8 mouse cellular contexts compared by ENCODE assay signal in the genomic region with DNA sequence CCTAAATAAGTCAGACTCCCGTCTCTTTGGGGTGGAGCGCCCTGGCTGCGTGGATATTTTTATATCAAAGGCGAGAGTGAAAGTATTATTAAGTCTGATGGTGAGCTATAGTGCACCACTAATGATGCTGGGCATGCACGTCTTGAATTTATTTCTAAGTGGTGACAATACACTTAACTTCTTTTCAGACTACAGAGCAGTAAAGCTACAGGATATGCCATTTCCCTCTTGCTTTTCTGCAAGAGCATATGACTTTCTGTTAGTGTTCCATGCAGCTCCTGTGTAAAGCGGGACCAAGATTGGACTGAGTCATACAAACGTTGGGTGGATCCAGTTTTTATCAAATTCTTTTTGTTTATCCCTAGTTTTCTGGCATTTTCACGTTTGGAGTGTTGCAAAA. TPM values are rescaled to one million over a fixed set of nuclear protein-coding genes. Genes with fewer than 3 reads are reported as not detected.
DNase-seq lines count a peak whose midpoint lies in the region; ATAC-seq and TF ChIP-seq lines count a peak whose summit lies in the region.

No protein-coding gene starts in this region.

- H3K36me3 ChIP-seq in lung, embryonic 15.5 days: peaks cover 9% of the 10 kb centered on the region
- H3K36me3 ChIP-seq in heart, embryonic 16.5 days (ENCODE audit: control insufficient read depth, insufficient read depth): peaks cover 7% of the 10 kb centered on the region
- peaks cover 30% of the 10 kb centered on the region for H3K36me3 ChIP-seq in liver, embryonic 15.5 days (replicated peaks)
- H3K36me3 ChIP-seq in stomach, postnatal 0 days (ENCODE audit: control insufficient read depth, insufficient read depth, low read length): no peaks in the 10 kb centered on the region

- peak overlapping the region; percentile 23 for H3K9ac ChIP-seq in lung, embryonic 15.5 days
- H3K9ac ChIP-seq in heart, embryonic 16.5 days (ENCODE audit: low read length): peak overlapping the region; percentile 67
- H3K9ac ChIP-seq in liver, embryonic 15.5 days: peak overlapping the region; percentile 69
- peak overlapping the region; percentile 49 for H3K9ac ChIP-seq in stomach, postnatal 0 days (ENCODE audit: low read length)

- peaks cover 26% of the 10 kb centered on the region for H3K4me1 ChIP-seq in lung, embryonic 15.5 days
- no peaks in the 10 kb centered on the region; the same call in 1 of the 2 replicates for H3K4me1 ChIP-seq in cortical plate, adult 2 months (ENCODE audit: control insufficient read depth, insufficient read depth, low read length)
- H3K4me1 ChIP-seq in heart, embryonic 16.5 days (ENCODE audit: control insufficient read depth, insufficient read depth, low read length): peaks cover 20% of the 10 kb centered on the region
- peaks cover 35% of the 10 kb centered on the region for H3K4me1 ChIP-seq in liver, embryonic 15.5 days (replicated peaks)
- H3K4me1 ChIP-seq in stomach, postnatal 0 days (replicated peaks; ENCODE audit: control insufficient read depth, insufficient read depth): 0 out of 2 replicates have a peak, but pooled peaks cover 4% of the 10 kb centered on the region

- 6% methylated on average over 8 of the region's 8 CpGs for WGBS in lung, embryonic 15.5 days
- WGBS in heart, embryonic 16.5 days: 11% methylated on average over 8 of the region's 8 CpGs
- 7% methylated on average over 8 of the region's 8 CpGs for WGBS in liver, embryonic 15.5 days (ENCODE audit: insufficient replicate concordance)
- 3% methylated on average over 8 of the region's 8 CpGs for WGBS in stomach, postnatal 0 days

- TF ChIP-seq CTCF in cortical plate, adult 2 months (IDR thresholded peaks at IDR 0.05; ENCODE audit: extremely low read depth, insufficient read depth, low read length): no peak
- TF ChIP-seq CTCF in stomach, postnatal 0 days (IDR thresholded peaks at IDR 0.05; ENCODE audit: low read depth): no peak

- TF ChIP-seq POLR2A in cortical plate, adult 2 months (IDR thresholded peaks at IDR 0.05; ENCODE audit: extremely low read depth, insufficient read depth, low read length): no peak

- H3K4me2 ChIP-seq in lung, embryonic 15.5 days: peak overlapping the region; percentile 59
- peak overlapping the region; percentile 68 for H3K4me2 ChIP-seq in heart, embryonic 16.5 days (ENCODE audit: low read depth, low read length)
- H3K4me2 ChIP-seq in liver, embryonic 15.5 days: peak overlapping the region; percentile 76
- H3K4me2 ChIP-seq in stomach, postnatal 0 days (replicated peaks; ENCODE audit: low read depth): peak overlapping the region; percentile 59

- ATAC-seq in lung, embryonic 15.5 days (ENCODE audit: borderline replicate concordance, extremely low read depth, low FRiP score, low TSS enrichment): no peak
- no peak for ATAC-seq in heart, embryonic 16.5 days (replicated peaks; ENCODE audit: extremely low read depth, insufficient read depth, low FRiP score)
- ATAC-seq in liver, embryonic 15.5 days (ENCODE audit: insufficient read depth): no peak
- ATAC-seq in stomach, postnatal 0 days (ENCODE audit: low FRiP score, low TSS enrichment): no peak

- H3K4me3 ChIP-seq in lung, embryonic 15.5 days: peak overlapping the region; percentile 82
- H3K4me3 ChIP-seq in cortical plate, adult 2 months (ENCODE audit: insufficient read depth, low read length): peak overlapping the region; percentile 55
- peak overlapping the region; percentile 83 for H3K4me3 ChIP-seq in heart, embryonic 16.5 days (ENCODE audit: low read length)
- H3K4me3 ChIP-seq in liver, embryonic 15.5 days (replicated peaks): peak overlapping the region; percentile 93
- H3K4me3 ChIP-seq in stomach, postnatal 0 days (ENCODE audit: low read depth, low read length): peak overlapping the region; percentile 73

- DNase-seq in lung, postnatal 25 days (ENCODE audit: low spot score): no peak
- DNase-seq in stomach, postnatal 0 days (ENCODE audit: low spot score): no peak
- no peak for DNase-seq in testis, postnatal 14 days (ENCODE audit: low spot score)
- no peak for DNase-seq in gastrocnemius, adult 18-20 months (ENCODE audit: low spot score)

- no peaks in the 10 kb centered on the region for H3K27me3 ChIP-seq in lung, embryonic 15.5 days
- no peaks in the 10 kb centered on the region for H3K27me3 ChIP-seq in heart, embryonic 16.5 days (ENCODE audit: control insufficient read depth, insufficient read depth, low read length)
- no peaks in the 10 kb centered on the region for H3K27me3 ChIP-seq in liver, embryonic 15.5 days
- no peaks in the 10 kb centered on the region for H3K27me3 ChIP-seq in stomach, postnatal 0 days (ENCODE audit: control insufficient read depth, insufficient read depth, low read length)

- no peaks in the 10 kb centered on the region for H3K9me3 ChIP-seq in lung, embryonic 15.5 days
- no peaks in the 10 kb centered on the region for H3K9me3 ChIP-seq in heart, embryonic 16.5 days (replicated peaks; ENCODE audit: control insufficient read depth, low read length)
- no peaks in the 10 kb centered on the region for H3K9me3 ChIP-seq in liver, embryonic 15.5 days (replicated peaks)
- H3K9me3 ChIP-seq in stomach, postnatal 0 days (ENCODE audit: control insufficient read depth, low read length): no peaks in the 10 kb centered on the region

- no peak for TF ChIP-seq EP300 in stomach, postnatal 0 days (optimal IDR thresholded peaks at IDR 0.05)

- peak overlapping the region; percentile 94 for H3K27ac ChIP-seq in lung, embryonic 15.5 days
- H3K27ac ChIP-seq in cortical plate, adult 2 months (ENCODE audit: insufficient read depth, low read length): peak overlapping the region; percentile 30
- peak overlapping the region; percentile 93 for H3K27ac ChIP-seq in heart, embryonic 16.5 days (ENCODE audit: low read length)
- peak overlapping the region; percentile 91 for H3K27ac ChIP-seq in liver, embryonic 15.5 days (replicated peaks)
- H3K27ac ChIP-seq in stomach, postnatal 0 days (replicated peaks): peak overlapping the region; percentile 79

RNA-seq across cellular contexts. Expression of gene Fbxo5, which starts 1.0 kb away (rescaled TPM):
- polyA plus RNA-seq in lung, embryonic 15.5 days (2015; fragmentation: Nextera tagmentation; extraction: Ambion mirVana): 84.3 and 92.5 TPM in 2 replicates
- polyA plus RNA-seq in cortical plate, adult 2 months (2012; rRNA removed): 1.4 and 2.0 TPM in 2 replicates
- polyA plus RNA-seq in heart, embryonic 16.5 days (2015; fragmentation: Nextera tagmentation; extraction: Ambion mirVana): 41.4 and 46.6 TPM in 2 replicates
- 82.7 and 89.3 TPM in 2 replicates for polyA plus RNA-seq in liver, embryonic 15.5 days (2015; fragmentation: Nextera tagmentation; extraction: Ambion mirVana)
- 12.7 and 15.8 TPM in 2 replicates for polyA plus RNA-seq in stomach, postnatal 0 days (2015; fragmentation: Nextera tagmentation; extraction: Ambion mirVana)
- under 1 TPM; 0.21 to 0.40 TPM for total RNA-seq in gastrocnemius, adult 18-20 months (2021)

RNA-seq across cellular contexts. Expression of gene Mtrf1l, which starts 17.3 kb away (rescaled TPM):
- 14.1 and 16.7 TPM in 2 replicates for polyA plus RNA-seq in lung, embryonic 15.5 days (2015; fragmentation: Nextera tagmentation; extraction: Ambion mirVana)
- 6.6 and 7.0 TPM in 2 replicates for polyA plus RNA-seq in cortical plate, adult 2 months (2012; rRNA removed)
- 9.8 and 13.1 TPM in 2 replicates for polyA plus RNA-seq in heart, embryonic 16.5 days (2015; fragmentation: Nextera tagmentation; extraction: Ambion mirVana)
- 6.0 and 6.6 TPM in 2 replicates for polyA plus RNA-seq in liver, embryonic 15.5 days (2015; fragmentation: Nextera tagmentation; extraction: Ambion mirVana)
- polyA plus RNA-seq in stomach, postnatal 0 days (2015; fragmentation: Nextera tagmentation; extraction: Ambion mirVana): 8.4 and 10.0 TPM in 2 replicates
- total RNA-seq in gastrocnemius, adult 18-20 months (2021): 1 to 10 TPM; 3.8 TPM

Comparison
In these comparisons a context has a peak if more than half of its experiments do, and no peak if none do; other contexts are left out.
1. H3K27ac ChIP-seq: peak in every context shown above with its lines; median percentile 94 in lung, embryonic 15.5 days; 93 in heart, embryonic 16.5 days; 91 in liver, embryonic 15.5 days; 79 in stomach, postnatal 0 days; 30 in cortical plate, adult 2 months.